Mouse (Mus musculus): ENCODE data around the gene Stx5a. TPM values are rescaled to one million over a fixed set of nuclear protein-coding genes. Genes with fewer than 3 reads are reported as not detected.

Stx5a gene
- polyA plus RNA-seq, 1 experiment from 2014 or later: 162 TPM

GRCm38 (mm10) chr19:8756635-8757387 is 15.6 kb downstream of the Stx5a start, which contains the start of gene Nxf1:
Nxf1 (plus strand) TSS chr19:8757073.
- H3K4me1 ChIP-seq (replicated peaks; ENCODE audit: control insufficient read depth, insufficient read depth, low read length): peaks cover 18% of the 10 kb centered on the region
- no peaks in the 10 kb centered on the region for H3K27me3 ChIP-seq (ENCODE audit: control insufficient read depth, insufficient read depth, low read depth, low read length)
- under 1% methylated on average over 75 of the region's 75 CpGs for WGBS
- peaks cover 24% of the 10 kb centered on the region for H3K36me3 ChIP-seq (ENCODE audit: control insufficient read depth, insufficient read depth, low read length)
- H3K4me2 ChIP-seq (ENCODE audit: low read depth, low read length): peak within 1 kb of the TSS; percentile 69
- peak; percentile 96 for ATAC-seq (ENCODE audit: low read depth)
- H3K4me3 ChIP-seq (ENCODE audit: low read length): peak within 1 kb of the TSS; percentile 63
- H3K9ac ChIP-seq (ENCODE audit: low read length): peak within 1 kb of the TSS; percentile 83
- no peaks in the 10 kb centered on the region for H3K9me3 ChIP-seq (ENCODE audit: control insufficient read depth, low read length)
- H3K27ac ChIP-seq (ENCODE audit: low read length): peak within 1 kb of the TSS; percentile 86

GRCm38 (mm10) chr19:8757471-8757998 is 16.3 kb downstream of the Stx5a start:
- Histone ChIP-seq H3K9ac (ENCODE audit: low read length) (peak overlapping the region; percentile 83), H3K27me3 (ENCODE audit: control insufficient read depth, insufficient read depth, low read depth, low read length) (no peaks in the 10 kb centered on the region), H3K4me3 (ENCODE audit: low read length) (peak overlapping the region; percentile 63), H3K27ac (ENCODE audit: low read length) (peak overlapping the region; percentile 86), H3K36me3 (ENCODE audit: control insufficient read depth, insufficient read depth, low read length) (peaks cover 18% of the 10 kb centered on the region), H3K9me3 (ENCODE audit: control insufficient read depth, low read length) (no peaks in the 10 kb centered on the region), H3K4me1 (replicated peaks; ENCODE audit: control insufficient read depth, insufficient read depth, low read length) (peaks cover 18% of the 10 kb centered on the region), H3K4me2 (ENCODE audit: low read depth, low read length) (peak overlapping the region; percentile 69)
- 3% methylated on average over 14 of the region's 14 CpGs for WGBS
- no peak for ATAC-seq (ENCODE audit: low read depth)

- H3K27me3 ChIP-seq (ENCODE audit: control insufficient read depth, insufficient read depth, low read depth, low read length): no peaks in the 10 kb centered on the region
- H3K27ac ChIP-seq (ENCODE audit: low read length): no peak overlapping the region
- H3K4me1 ChIP-seq (replicated peaks; ENCODE audit: control insufficient read depth, insufficient read depth, low read length): peaks cover 18% of the 10 kb centered on the region
- no peaks in the 10 kb centered on the region for H3K9me3 ChIP-seq (ENCODE audit: control insufficient read depth, low read length)
- no peak for ATAC-seq (ENCODE audit: low read depth)
- 83% methylated on average over 2 of the region's 2 CpGs for WGBS
- H3K36me3 ChIP-seq (ENCODE audit: control insufficient read depth, insufficient read depth, low read length): peaks cover 19% of the 10 kb centered on the region
- no peak overlapping the region for H3K4me2 ChIP-seq (ENCODE audit: low read depth, low read length)
- H3K9ac ChIP-seq (ENCODE audit: low read length): no peak overlapping the region
- H3K4me3 ChIP-seq (ENCODE audit: low read length): no peak overlapping the region
These were observed 17.7 kb downstream of the Stx5a start for GRCm38 (mm10) chr19:8758899-8759298.

- no peak for ATAC-seq (ENCODE audit: low read depth)
- no peaks in the 10 kb centered on the region for H3K27me3 ChIP-seq (ENCODE audit: control insufficient read depth, insufficient read depth, low read depth, low read length)
- peaks cover 13% of the 10 kb centered on the region for H3K4me1 ChIP-seq (replicated peaks; ENCODE audit: control insufficient read depth, insufficient read depth, low read length)
- no peak overlapping the region for H3K4me2 ChIP-seq (ENCODE audit: low read depth, low read length)
- H3K36me3 ChIP-seq (ENCODE audit: control insufficient read depth, insufficient read depth, low read length): peaks cover 26% of the 10 kb centered on the region
- 98% methylated on average over 2 of the region's 2 CpGs for WGBS
- H3K4me3 ChIP-seq (ENCODE audit: low read length): no peak overlapping the region
- no peaks in the 10 kb centered on the region for H3K9me3 ChIP-seq (ENCODE audit: control insufficient read depth, low read length)
- H3K27ac ChIP-seq (ENCODE audit: low read length): no peak overlapping the region
- H3K9ac ChIP-seq (ENCODE audit: low read length): no peak overlapping the region
These were observed 19.5 kb downstream of the Stx5a start for GRCm38 (mm10) chr19:8760757-8761156.

- peaks cover 52% of the 10 kb centered on the region for H3K36me3 ChIP-seq (ENCODE audit: control insufficient read depth, insufficient read depth, low read length)
- H3K9ac ChIP-seq (ENCODE audit: low read length): no peak overlapping the region
- WGBS: 85% methylated on average over 4 of the region's 4 CpGs
- H3K4me1 ChIP-seq (replicated peaks; ENCODE audit: control insufficient read depth, insufficient read depth, low read length): peaks cover 4% of the 10 kb centered on the region
- no peak overlapping the region for H3K4me2 ChIP-seq (ENCODE audit: low read depth, low read length)
- no peaks in the 10 kb centered on the region for H3K9me3 ChIP-seq (ENCODE audit: control insufficient read depth, low read length)
- H3K27ac ChIP-seq (ENCODE audit: low read length): no peak overlapping the region
- no peak overlapping the region for H3K4me3 ChIP-seq (ENCODE audit: low read length)
- H3K27me3 ChIP-seq (ENCODE audit: control insufficient read depth, insufficient read depth, low read depth, low read length): no peaks in the 10 kb centered on the region
- no peak for ATAC-seq (ENCODE audit: low read depth)
These were observed 22.1 kb downstream of the Stx5a start for GRCm38 (mm10) chr19:8763276-8763675.

GRCm38 (mm10) chr19:8765562-8765961 is 24.3 kb downstream of the Stx5a start:
- 93% methylated on average over 9 of the region's 9 CpGs for WGBS
- no peaks in the 10 kb centered on the region for H3K27me3 ChIP-seq (ENCODE audit: control insufficient read depth, insufficient read depth, low read depth, low read length)

GRCm38 (mm10) chr19:8770567-8771270 is 29.5 kb downstream of the Stx5a start, which contains the start of gene Tmem223:
Tmem223 (plus strand) TSS chr19:8770996.
- Histone ChIP-seq H3K9ac (ENCODE audit: low read length) (peak within 1 kb of the TSS; percentile 87), H3K4me2 (ENCODE audit: low read depth, low read length) (peak within 1 kb of the TSS; percentile 55), H3K4me3 (ENCODE audit: low read length) (peak within 1 kb of the TSS; percentile 73), H3K27ac (ENCODE audit: low read length) (peak within 1 kb of the TSS; percentile 86), H3K4me1 (replicated peaks; ENCODE audit: control insufficient read depth, insufficient read depth, low read length) (peaks cover 24% of the 10 kb centered on the region), H3K27me3 (ENCODE audit: control insufficient read depth, insufficient read depth, low read depth, low read length) (no peaks in the 10 kb centered on the region), H3K9me3 (ENCODE audit: control insufficient read depth, low read length) (no peaks in the 10 kb centered on the region), H3K36me3 (ENCODE audit: control insufficient read depth, insufficient read depth, low read length) (peaks cover 47% of the 10 kb centered on the region)
- peak; percentile 44; the same call in 1 of the 2 replicates for ATAC-seq (ENCODE audit: low read depth)
- WGBS: 12% methylated on average over 29 of the region's 29 CpGs

More at GRCm38 (mm10) chr19:8765562-8765961, 24.3 kb downstream of the Stx5a start:
- no peaks in the 10 kb centered on the region for H3K9me3 ChIP-seq (ENCODE audit: control insufficient read depth, low read length)
- no peak overlapping the region for H3K4me3 ChIP-seq (ENCODE audit: low read length)
- no peak overlapping the region for H3K27ac ChIP-seq (ENCODE audit: low read length)
- H3K36me3 ChIP-seq (ENCODE audit: control insufficient read depth, insufficient read depth, low read length): peaks cover 68% of the 10 kb centered on the region
- no peak overlapping the region for H3K4me2 ChIP-seq (ENCODE audit: low read depth, low read length)
- no peak; the same call in 1 of the 2 replicates for ATAC-seq (ENCODE audit: low read depth)
- H3K9ac ChIP-seq (ENCODE audit: low read length): no peak overlapping the region
- peaks cover 4% of the 10 kb centered on the region; the same call in 1 of the 2 replicates for H3K4me1 ChIP-seq (replicated peaks; ENCODE audit: control insufficient read depth, insufficient read depth, low read length)

- Histone ChIP-seq H3K9ac (ENCODE audit: low read length) (peak overlapping the region; percentile 81), H3K4me2 (ENCODE audit: low read depth, low read length) (peak overlapping the region; percentile 90), H3K9me3 (ENCODE audit: control insufficient read depth, low read length) (no peaks in the 10 kb centered on the region), H3K4me3 (ENCODE audit: low read length) (peak overlapping the region; percentile 81), H3K36me3 (ENCODE audit: control insufficient read depth, insufficient read depth, low read length) (peaks cover 24% of the 10 kb centered on the region), H3K27me3 (ENCODE audit: control insufficient read depth, insufficient read depth, low read depth, low read length) (no peaks in the 10 kb centered on the region), H3K27ac (ENCODE audit: low read length) (no peak overlapping the region), H3K4me1 (replicated peaks; ENCODE audit: control insufficient read depth, insufficient read depth, low read length) (peaks cover 26% of the 10 kb centered on the region)
- WGBS: 69% methylated on average over 5 of the region's 5 CpGs
- ATAC-seq (ENCODE audit: low read depth): no peak
These were observed 31.8 kb downstream of the Stx5a start for GRCm38 (mm10) chr19:8772996-8773395.

- peak overlapping the region; percentile 90 for H3K4me2 ChIP-seq (ENCODE audit: low read depth, low read length)
- H3K36me3 ChIP-seq (ENCODE audit: control insufficient read depth, insufficient read depth, low read length): peaks cover 20% of the 10 kb centered on the region
- no peaks in the 10 kb centered on the region for H3K9me3 ChIP-seq (ENCODE audit: control insufficient read depth, low read length)
- H3K9ac ChIP-seq (ENCODE audit: low read length): peak overlapping the region; percentile 81
- H3K27me3 ChIP-seq (ENCODE audit: control insufficient read depth, insufficient read depth, low read depth, low read length): no peaks in the 10 kb centered on the region
- H3K27ac ChIP-seq (ENCODE audit: low read length): peak overlapping the region; percentile 29; the same call in 1 of the 2 replicates
- no peak for ATAC-seq (ENCODE audit: low read depth)
- 44% methylated on average over 6 of the region's 6 CpGs for WGBS
- H3K4me1 ChIP-seq (replicated peaks; ENCODE audit: control insufficient read depth, insufficient read depth, low read length): peaks cover 26% of the 10 kb centered on the region
- H3K4me3 ChIP-seq (ENCODE audit: low read length): peak overlapping the region; percentile 81
These were observed 32.2 kb downstream of the Stx5a start for GRCm38 (mm10) chr19:8773409-8773808.
